Mouse (Mus musculus): Measurements from ENCODE around the gene Gm43191.
"Not testable (repeated sequence)": the region's sequence is repeated elsewhere in the genome, so short reads cannot be mapped to it uniquely, and the experiment has no call there.

Gm43191 gene

GRCm38 (mm10) chr3:116681160-116681559 is at the start of gene Gm43191:
Gene Gm43191, minus strand, starts transcription at chr3:116681260.
- no peak for DNase-seq

- no peak for DNase-seq
These were observed 48.6 kb upstream of the Gm43191 start for GRCm38 (mm10) chr3:116729483-116730174.

- no peak for DNase-seq
These were observed 45.7 kb upstream of the Gm43191 start for GRCm38 (mm10) chr3:116726807-116727206.

GRCm38 (mm10) chr3:116723496-116724481 is 42.7 kb upstream of the Gm43191 start:
- no peak for DNase-seq

- no peak for DNase-seq
These were observed 41.9 kb upstream of the Gm43191 start for GRCm38 (mm10) chr3:116722980-116723379.

GRCm38 (mm10) chr3:116718951-116719350 is 37.9 kb upstream of the Gm43191 start:
- DNase-seq = no peak

- DNase-seq = peak in 1 of 2 experiments; percentile 6
These were observed 32.0 kb upstream of the Gm43191 start for GRCm38 (mm10) chr3:116713031-116713430.

- peak; percentile 64 to 70 for DNase-seq
These were observed 31.4 kb upstream of the Gm43191 start, which contains the start of gene Slc35a3 for GRCm38 (mm10) chr3:116712436-116712881. Gene Slc35a3, minus strand, starts transcription at chr3:116712831.

GRCm38 (mm10) chr3:116711624-116712435 is 30.8 kb upstream of the Gm43191 start:
- peak; percentile 90 for DNase-seq

GRCm38 (mm10) chr3:116710941-116711340 is 29.9 kb upstream of the Gm43191 start:
- peak; percentile 4 to 7 for DNase-seq

GRCm38 (mm10) chr3:116705637-116706204 is 24.7 kb upstream of the Gm43191 start:
- no peak for DNase-seq

GRCm38 (mm10) chr3:116703835-116704234 is 22.8 kb upstream of the Gm43191 start:
- DNase-seq = no peak

GRCm38 (mm10) chr3:116702647-116703272 is 21.7 kb upstream of the Gm43191 start:
- DNase-seq = no peak

GRCm38 (mm10) chr3:116701601-116702000 is 20.5 kb upstream of the Gm43191 start:
- DNase-seq = no peak

GRCm38 (mm10) chr3:116698786-116699185 is 17.7 kb upstream of the Gm43191 start:
- peak; percentile 11 to 44 for DNase-seq

- DNase-seq = no peak
These were observed 14.6 kb upstream of the Gm43191 start for GRCm38 (mm10) chr3:116695666-116695985.

- no peak for DNase-seq
These were observed 14.1 kb upstream of the Gm43191 start for GRCm38 (mm10) chr3:116694955-116695665.

GRCm38 (mm10) chr3:116694312-116694711 is 13.3 kb upstream of the Gm43191 start:
- DNase-seq = no peak

GRCm38 (mm10) chr3:116664281-116664680 is 16.8 kb downstream of the Gm43191 start:
- DNase-seq = not testable (repeated sequence)

- peak; percentile 100 for DNase-seq
These were observed 18.6 kb downstream of the Gm43191 start, which contains the start of gene Mfsd14a for GRCm38 (mm10) chr3:116662463-116662863. Gene Mfsd14a, minus strand, starts transcription at chr3:116662677.

GRCm38 (mm10) chr3:116661870-116662414 is 19.1 kb downstream of the Gm43191 start:
- peak in 1 of 2 experiments; percentile 68 for DNase-seq

Data from cerebellum, postnatal 10 days (tissue).